Mouse (Mus musculus) liver (tissue): ENCODE data around the gene Ceacam13.
"Not testable (repeated sequence)": the region's sequence is repeated elsewhere in the genome, so short reads cannot be mapped to it uniquely, and the experiment has no call there.

Source experiments
- DNase-seq: peaks from one replicate; pipeline ENCODE4 v3.0.0-alpha.2; 2020; ENCODE audit warnings: mixed read lengths

Ceacam13 gene

DNA sequence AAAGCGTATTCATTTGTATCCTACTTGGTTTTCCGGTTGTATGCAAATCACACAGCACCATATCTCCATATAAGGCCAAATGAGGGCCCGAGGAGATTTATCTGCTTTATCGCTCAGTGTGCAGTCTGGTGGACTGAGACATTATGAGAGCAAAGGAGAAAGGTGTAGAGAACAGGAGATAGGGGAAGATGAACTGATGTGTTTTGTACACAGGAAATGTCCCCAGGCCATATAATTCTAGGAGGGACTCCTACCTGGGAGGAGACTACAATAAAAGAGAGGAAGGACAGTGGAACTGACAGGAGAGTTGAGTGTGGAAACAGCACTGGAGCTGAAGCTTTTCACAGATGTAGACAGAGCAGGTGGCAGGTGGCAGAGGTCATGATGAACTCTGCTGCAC lies at the start of gene Ceacam13:
Ceacam13 (plus strand) TSS at position 301 of the 400 bp plus-strand sequence.
- DNase-seq, result no peak

DNA sequence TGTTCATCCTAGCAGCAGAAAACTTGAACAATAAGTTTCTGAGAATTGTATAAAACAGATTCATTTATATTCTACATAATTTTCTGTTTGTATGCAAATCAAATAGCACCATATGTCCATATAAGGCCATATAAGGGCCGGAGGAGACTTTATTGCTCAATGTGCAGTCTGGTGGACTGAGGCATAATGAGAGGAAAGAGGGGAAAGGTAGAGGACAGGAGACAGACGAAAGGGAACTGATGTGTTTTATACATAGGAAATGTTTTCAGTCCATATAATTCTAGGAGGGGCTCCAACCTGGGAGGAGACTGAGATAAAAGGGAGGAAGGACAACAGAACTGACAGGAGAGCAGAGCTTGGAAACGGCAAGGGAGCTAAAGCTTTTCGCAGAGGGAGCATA lies 37.9 kb upstream of the Ceacam13 start, which contains the start of gene Ceacam11:
Ceacam11 (plus strand) TSS at position 301 of the 400 bp plus-strand sequence.
- no peak for DNase-seq

DNA sequence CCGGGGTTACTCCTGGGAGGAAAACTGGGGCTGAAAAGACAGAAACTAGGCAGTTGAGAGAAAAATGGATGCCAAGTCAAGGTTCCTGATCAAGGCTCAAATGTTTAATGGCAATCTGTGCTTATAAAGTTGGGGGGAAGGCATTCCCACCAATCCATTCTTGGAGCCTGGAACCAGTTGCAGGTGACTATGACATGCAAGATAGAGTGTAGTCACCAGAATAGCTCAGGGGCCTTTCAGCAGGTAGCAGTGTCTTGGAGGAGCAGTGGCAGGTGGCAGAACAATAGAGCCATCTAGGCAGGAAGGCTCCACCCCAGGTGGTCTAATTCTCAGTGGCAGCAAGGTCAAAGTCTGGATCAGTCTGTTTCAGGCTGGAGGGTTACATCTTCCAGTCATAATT lies 8.6 kb upstream of the Ceacam13 start:
- not testable (repeated sequence) for DNase-seq

DNA sequence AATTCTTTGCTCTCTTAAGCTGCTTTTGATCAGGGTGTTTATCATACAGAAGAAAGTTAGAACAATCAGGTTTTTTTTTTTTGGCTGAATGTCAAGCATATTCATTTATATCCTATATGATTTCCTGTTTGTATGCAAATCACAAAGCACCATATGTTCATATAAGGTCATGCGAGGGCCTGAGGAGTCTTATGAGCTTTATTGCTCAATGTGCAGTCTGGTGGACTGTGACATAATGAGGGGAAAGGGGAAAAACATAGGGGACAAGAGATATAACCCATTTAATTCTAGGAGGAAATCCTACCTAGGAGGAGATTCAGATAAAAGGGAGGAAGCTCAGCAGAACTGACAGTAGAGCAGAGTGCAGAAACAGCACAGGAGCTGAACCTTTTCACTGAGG lies 55.9 kb downstream of the Ceacam13 start, which contains the start of gene Ceacam12:
Ceacam12 (plus strand) TSS at position 301 of the 400 bp plus-strand sequence.
- DNase-seq, result no peak
